Mouse (Mus musculus): ENCODE results near the gene Morn5.

The Morn5 gene

GRCm38 (mm10) chr2:36048748-36049566, at the start of gene Morn5, which contains the start of gene Ndufa8:
TSS of gene Morn5 (plus strand) at chr2:36049458.
TSS of gene Ndufa8 (minus strand) at chr2:36049406.
- peak; percentile 99 for DNase-seq (ENCODE audit: low spot score)

- DNase-seq (ENCODE audit: low spot score) = no peak
These were observed 48.9 kb upstream of the Morn5 start for GRCm38 (mm10) chr2:36000390-36000789.

- no peak for DNase-seq (ENCODE audit: low spot score)
These were observed 47.1 kb upstream of the Morn5 start for GRCm38 (mm10) chr2:36002188-36002587.

GRCm38 (mm10) chr2:36008071-36008470, 41.2 kb upstream of the Morn5 start:
- DNase-seq (ENCODE audit: low spot score) = peak; percentile 74

GRCm38 (mm10) chr2:36009386-36009785, 39.9 kb upstream of the Morn5 start:
- DNase-seq (ENCODE audit: low spot score) = peak; percentile 86

- DNase-seq (ENCODE audit: low spot score) = no peak
These were observed 38.7 kb upstream of the Morn5 start for GRCm38 (mm10) chr2:36010579-36010978.

GRCm38 (mm10) chr2:36011331-36011825, 37.9 kb upstream of the Morn5 start:
- no peak for DNase-seq (ENCODE audit: low spot score)

- DNase-seq (ENCODE audit: low spot score) = no peak
These were observed 36.2 kb upstream of the Morn5 start for GRCm38 (mm10) chr2:36013010-36013409.

GRCm38 (mm10) chr2:36021385-36022159, 27.7 kb upstream of the Morn5 start:
- peak; percentile 94 for DNase-seq (ENCODE audit: low spot score)

- no peak for DNase-seq (ENCODE audit: low spot score)
These were observed 26.0 kb upstream of the Morn5 start for GRCm38 (mm10) chr2:36023291-36023690.

- DNase-seq (ENCODE audit: low spot score) = no peak
These were observed 16.4 kb upstream of the Morn5 start for GRCm38 (mm10) chr2:36032884-36033283.

GRCm38 (mm10) chr2:36033966-36034365, 15.3 kb upstream of the Morn5 start:
- DNase-seq (ENCODE audit: low spot score) = no peak

GRCm38 (mm10) chr2:36034898-36035297, 14.4 kb upstream of the Morn5 start:
- no peak for DNase-seq (ENCODE audit: low spot score)

- no peak for DNase-seq (ENCODE audit: low spot score)
These were observed 13.7 kb upstream of the Morn5 start for GRCm38 (mm10) chr2:36035413-36036081.

- DNase-seq (ENCODE audit: low spot score) = no peak
These were observed 9.8 kb upstream of the Morn5 start for GRCm38 (mm10) chr2:36039297-36039985.

- no peak for DNase-seq (ENCODE audit: low spot score)
These were observed 8.4 kb upstream of the Morn5 start for GRCm38 (mm10) chr2:36040872-36041271.

GRCm38 (mm10) chr2:36048164-36048563, 1.1 kb upstream of the Morn5 start:
- no peak for DNase-seq (ENCODE audit: low spot score)

- no peak for DNase-seq (ENCODE audit: low spot score)
These were observed 303 bp downstream of the Morn5 start for GRCm38 (mm10) chr2:36049567-36049954.

GRCm38 (mm10) chr2:36053249-36053648, 4.0 kb downstream of the Morn5 start:
- DNase-seq (ENCODE audit: low spot score) = no peak

- DNase-seq (ENCODE audit: low spot score) = no peak
These were observed 7.0 kb downstream of the Morn5 start for GRCm38 (mm10) chr2:36056248-36056647.

GRCm38 (mm10) chr2:36061409-36061808, 12.2 kb downstream of the Morn5 start:
- no peak for DNase-seq (ENCODE audit: low spot score)

- DNase-seq (ENCODE audit: low spot score) = no peak
These were observed 17.9 kb downstream of the Morn5 start for GRCm38 (mm10) chr2:36067132-36067531.
